Mouse (Mus musculus): Measurements from ENCODE around the gene Rrm2. TPM values are rescaled to one million over a fixed set of nuclear protein-coding genes. Genes with fewer than 3 reads are reported as not detected.
A peak's percentile ranks its signal among the peaks of the same experiment; 100 is the strongest.

The Rrm2 gene
- polyA plus RNA-seq, 1 experiment from 2014 or later, result 211 TPM

GRCm38 (mm10) chr12:24682563-24682962, 25.5 kb upstream of the Rrm2 start:
- ATAC-seq (replicated peaks; ENCODE audit: insufficient number of reproducible peaks, low FRiP score, low TSS enrichment), result no peak
- peaks cover 47% of the 10 kb centered on the region for H3K27me3 ChIP-seq (ENCODE audit: control insufficient read depth, insufficient read depth, low read length)
- no peaks in the 10 kb centered on the region for H3K36me3 ChIP-seq (ENCODE audit: control insufficient read depth, insufficient read depth, low read length)
- WGBS (ENCODE audit: insufficient replicate concordance), result 43% methylated on average over 8 of the region's 8 CpGs
- H3K4me2 ChIP-seq, result no peak overlapping the region
- no peaks in the 10 kb centered on the region for H3K9me3 ChIP-seq (replicated peaks; ENCODE audit: control insufficient read depth, low read length)
- H3K27ac ChIP-seq (ENCODE audit: low read depth, low read length), result no peak overlapping the region
- no peak overlapping the region for H3K4me3 ChIP-seq (ENCODE audit: low read depth, low read length)
- H3K9ac ChIP-seq (ENCODE audit: low read depth, low read length), result no peak overlapping the region; the same call in 1 of the 2 replicates
- peaks cover 8% of the 10 kb centered on the region; the same call in 1 of the 2 replicates for H3K4me1 ChIP-seq (ENCODE audit: control insufficient read depth, insufficient read depth, low read length)

DNA sequence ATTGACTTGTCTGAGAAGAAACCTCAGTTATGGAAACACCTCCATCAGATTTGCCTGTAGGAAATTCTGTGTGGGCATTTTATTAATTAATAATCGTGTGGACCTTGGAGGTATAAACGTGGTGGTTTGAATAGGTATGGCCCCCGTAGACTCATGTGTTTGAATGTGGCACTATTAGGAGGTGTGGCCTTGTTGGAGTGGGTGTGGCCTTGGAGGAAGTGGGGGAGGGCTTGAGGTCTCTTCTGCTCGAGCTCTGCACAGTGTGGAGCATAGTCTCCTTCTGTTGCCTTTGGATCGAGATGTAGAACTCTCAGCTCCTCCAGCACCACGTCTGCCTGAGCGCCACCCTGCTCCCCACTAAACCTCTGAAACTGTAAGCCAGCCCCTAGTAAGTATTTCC, 24.6 kb upstream of the Rrm2 start:
- Histone ChIP-seq H3K27me3 (ENCODE audit: control insufficient read depth, insufficient read depth, low read length) (peaks cover 47% of the 10 kb centered on the region), H3K27ac (ENCODE audit: low read depth, low read length) (no peak overlapping the region), H3K9me3 (replicated peaks; ENCODE audit: control insufficient read depth, low read length) (no peaks in the 10 kb centered on the region), H3K9ac (ENCODE audit: low read depth, low read length) (no peak overlapping the region), H3K36me3 (ENCODE audit: control insufficient read depth, insufficient read depth, low read length) (no peaks in the 10 kb centered on the region), H3K4me3 (ENCODE audit: low read depth, low read length) (no peak overlapping the region), H3K4me1 (ENCODE audit: control insufficient read depth, insufficient read depth, low read length) (peaks cover 8% of the 10 kb centered on the region; the same call in 1 of the 2 replicates), H3K4me2 (no peak overlapping the region)
- 63% methylated on average over 7 of the region's 7 CpGs for WGBS (ENCODE audit: insufficient replicate concordance)
- ATAC-seq (replicated peaks; ENCODE audit: insufficient number of reproducible peaks, low FRiP score, low TSS enrichment), result no peak

DNA sequence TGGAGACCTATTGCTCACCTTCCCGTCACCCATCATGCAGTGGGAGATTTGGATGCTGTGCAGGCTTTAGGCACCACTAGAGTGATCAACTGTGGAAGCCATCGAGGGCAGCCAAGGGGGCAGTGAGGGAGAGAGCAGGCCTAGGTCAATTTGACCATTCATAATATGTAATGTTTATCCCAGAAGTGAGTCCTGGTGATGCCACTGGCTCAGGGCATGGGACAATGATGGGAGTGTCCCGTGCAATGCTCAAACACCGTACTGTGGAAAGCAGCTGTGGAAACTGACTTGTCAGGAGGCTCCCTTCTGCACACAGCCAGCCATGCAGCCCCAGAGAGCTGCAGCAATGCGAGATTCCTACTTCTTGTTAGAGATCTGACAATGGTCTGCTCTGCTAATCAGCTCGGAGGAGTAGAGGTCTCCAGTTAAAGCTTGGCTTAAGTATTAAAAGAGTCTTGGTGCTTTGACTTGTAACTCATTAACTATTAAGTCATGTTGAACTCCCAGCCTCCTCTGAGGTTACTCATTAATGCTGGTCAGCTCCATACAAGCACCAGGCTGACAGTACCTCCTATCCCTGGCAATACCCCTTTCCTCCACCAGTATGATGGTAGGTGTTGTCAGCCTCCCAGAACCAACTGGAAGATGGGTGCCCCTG, 21.9 kb upstream of the Rrm2 start:
- Histone ChIP-seq H3K27me3 (ENCODE audit: control insufficient read depth, insufficient read depth, low read length) (peaks cover 23% of the 10 kb centered on the region), H3K4me1 (ENCODE audit: control insufficient read depth, insufficient read depth, low read length) (peaks cover 3% of the 10 kb centered on the region; the same call in 1 of the 2 replicates), H3K9ac (ENCODE audit: low read depth, low read length) (no peak overlapping the region), H3K9me3 (replicated peaks; ENCODE audit: control insufficient read depth, low read length) (no peaks in the 10 kb centered on the region), H3K36me3 (ENCODE audit: control insufficient read depth, insufficient read depth, low read length) (no peaks in the 10 kb centered on the region), H3K27ac (ENCODE audit: low read depth, low read length) (no peak overlapping the region), H3K4me3 (ENCODE audit: low read depth, low read length) (no peak overlapping the region), H3K4me2 (no peak overlapping the region)
- ATAC-seq (replicated peaks; ENCODE audit: insufficient number of reproducible peaks, low FRiP score, low TSS enrichment), result no peak
- 76% methylated on average over 6 of the region's 6 CpGs for WGBS (ENCODE audit: insufficient replicate concordance)

- no peak for ATAC-seq (replicated peaks; ENCODE audit: insufficient number of reproducible peaks, low FRiP score, low TSS enrichment)
- H3K4me3 ChIP-seq (ENCODE audit: low read depth, low read length), result no peak overlapping the region
- no peak overlapping the region for H3K4me2 ChIP-seq
- no peak overlapping the region for H3K27ac ChIP-seq (ENCODE audit: low read depth, low read length)
- H3K9me3 ChIP-seq (replicated peaks; ENCODE audit: control insufficient read depth, low read length), result no peaks in the 10 kb centered on the region
- peaks cover 16% of the 10 kb centered on the region for H3K27me3 ChIP-seq (ENCODE audit: control insufficient read depth, insufficient read depth, low read length)
- no peak overlapping the region for H3K9ac ChIP-seq (ENCODE audit: low read depth, low read length)
- peaks cover under 1% of the 10 kb centered on the region; the same call in 1 of the 2 replicates for H3K4me1 ChIP-seq (ENCODE audit: control insufficient read depth, insufficient read depth, low read length)
- WGBS (ENCODE audit: insufficient replicate concordance), result 63% methylated on average over 11 of the region's 11 CpGs
- no peaks in the 10 kb centered on the region for H3K36me3 ChIP-seq (ENCODE audit: control insufficient read depth, insufficient read depth, low read length)
These were observed 21.2 kb upstream of the Rrm2 start for GRCm38 (mm10) chr12:24686696-24687346.

- no peak overlapping the region for H3K9ac ChIP-seq (ENCODE audit: low read depth, low read length)
- ATAC-seq (replicated peaks; ENCODE audit: insufficient number of reproducible peaks, low FRiP score, low TSS enrichment), result no peak
These were observed 17.7 kb upstream of the Rrm2 start for GRCm38 (mm10) chr12:24690351-24690750.

DNA sequence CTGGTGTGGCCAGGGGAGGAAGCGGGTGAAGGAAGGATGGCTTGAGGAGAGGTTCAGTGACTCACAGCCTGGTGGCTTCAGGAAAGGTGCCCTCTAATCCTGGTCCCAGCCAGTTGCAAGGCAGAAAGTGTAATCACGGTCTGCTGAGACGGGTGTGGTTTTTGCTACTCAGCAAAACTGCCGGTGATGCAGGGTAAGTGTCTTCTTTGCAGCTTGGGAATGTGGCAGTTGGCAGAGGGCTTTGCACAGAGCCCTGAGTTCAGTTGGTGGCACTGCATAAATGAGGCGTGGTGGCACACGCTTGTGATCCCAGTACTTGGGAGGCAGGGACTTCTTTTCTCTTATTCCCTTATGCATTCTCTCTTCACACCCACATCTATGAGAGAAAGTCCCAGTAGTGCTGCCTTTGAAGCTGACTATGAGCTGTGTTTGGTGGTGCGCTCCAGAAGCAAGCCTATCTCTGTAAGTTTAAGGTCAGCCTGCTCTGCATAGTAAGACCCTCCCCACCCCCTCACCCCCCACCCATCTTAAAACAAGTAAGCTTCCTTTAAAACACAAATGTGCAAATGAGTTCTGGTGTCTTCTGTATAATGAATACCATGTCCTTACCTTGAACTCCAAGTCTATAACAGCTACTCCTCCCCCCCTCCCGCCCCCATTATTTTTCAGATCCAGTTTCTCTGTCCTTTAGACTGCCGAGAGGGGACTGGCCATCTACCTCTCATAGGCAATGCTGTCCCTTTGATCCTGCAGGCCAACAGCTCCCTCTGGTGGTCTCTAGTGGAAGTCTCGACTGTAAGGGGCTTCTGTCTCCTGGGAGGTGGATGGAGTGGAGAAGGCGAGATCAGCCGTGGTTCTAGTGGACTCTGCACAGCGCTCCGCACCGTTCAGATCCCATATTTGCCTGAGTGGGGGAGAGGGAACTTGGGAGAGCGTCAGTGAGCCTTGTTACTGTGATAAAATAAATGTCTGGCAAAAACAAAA, 11.2 kb upstream of the Rrm2 start:
- H3K9me3 ChIP-seq (replicated peaks; ENCODE audit: control insufficient read depth, low read length), result no peaks in the 10 kb centered on the region
- no peaks in the 10 kb centered on the region for H3K27me3 ChIP-seq (ENCODE audit: control insufficient read depth, insufficient read depth, low read length)
- H3K4me3 ChIP-seq (ENCODE audit: low read depth, low read length), result no peak overlapping the region
- no peaks in the 10 kb centered on the region for H3K4me1 ChIP-seq (ENCODE audit: control insufficient read depth, insufficient read depth, low read length)
- no peak overlapping the region for H3K4me2 ChIP-seq
- H3K27ac ChIP-seq (ENCODE audit: low read depth, low read length), result no peak overlapping the region
- WGBS (ENCODE audit: insufficient replicate concordance), result 36% methylated on average over 16 of the region's 16 CpGs
- ATAC-seq (replicated peaks; ENCODE audit: insufficient number of reproducible peaks, low FRiP score, low TSS enrichment), result peak; percentile 39; the same call in 1 of the 2 replicates
- no peak overlapping the region for H3K9ac ChIP-seq (ENCODE audit: low read depth, low read length)
- H3K36me3 ChIP-seq (ENCODE audit: control insufficient read depth, insufficient read depth, low read length), result no peaks in the 10 kb centered on the region

More at GRCm38 (mm10) chr12:24690351-24690750, 17.7 kb upstream of the Rrm2 start:
- no peaks in the 10 kb centered on the region for H3K36me3 ChIP-seq (ENCODE audit: control insufficient read depth, insufficient read depth, low read length)
- H3K4me2 ChIP-seq, result no peak overlapping the region
- no peaks in the 10 kb centered on the region for H3K9me3 ChIP-seq (replicated peaks; ENCODE audit: control insufficient read depth, low read length)
- H3K4me1 ChIP-seq (ENCODE audit: control insufficient read depth, insufficient read depth, low read length), result no peaks in the 10 kb centered on the region
- H3K27me3 ChIP-seq (ENCODE audit: control insufficient read depth, insufficient read depth, low read length), result peaks cover 4% of the 10 kb centered on the region; the same call in 1 of the 2 replicates
- no peak overlapping the region for H3K4me3 ChIP-seq (ENCODE audit: low read depth, low read length)
- no peak overlapping the region for H3K27ac ChIP-seq (ENCODE audit: low read depth, low read length)
- 79% methylated on average over 3 of the region's 3 CpGs for WGBS (ENCODE audit: insufficient replicate concordance)

DNA sequence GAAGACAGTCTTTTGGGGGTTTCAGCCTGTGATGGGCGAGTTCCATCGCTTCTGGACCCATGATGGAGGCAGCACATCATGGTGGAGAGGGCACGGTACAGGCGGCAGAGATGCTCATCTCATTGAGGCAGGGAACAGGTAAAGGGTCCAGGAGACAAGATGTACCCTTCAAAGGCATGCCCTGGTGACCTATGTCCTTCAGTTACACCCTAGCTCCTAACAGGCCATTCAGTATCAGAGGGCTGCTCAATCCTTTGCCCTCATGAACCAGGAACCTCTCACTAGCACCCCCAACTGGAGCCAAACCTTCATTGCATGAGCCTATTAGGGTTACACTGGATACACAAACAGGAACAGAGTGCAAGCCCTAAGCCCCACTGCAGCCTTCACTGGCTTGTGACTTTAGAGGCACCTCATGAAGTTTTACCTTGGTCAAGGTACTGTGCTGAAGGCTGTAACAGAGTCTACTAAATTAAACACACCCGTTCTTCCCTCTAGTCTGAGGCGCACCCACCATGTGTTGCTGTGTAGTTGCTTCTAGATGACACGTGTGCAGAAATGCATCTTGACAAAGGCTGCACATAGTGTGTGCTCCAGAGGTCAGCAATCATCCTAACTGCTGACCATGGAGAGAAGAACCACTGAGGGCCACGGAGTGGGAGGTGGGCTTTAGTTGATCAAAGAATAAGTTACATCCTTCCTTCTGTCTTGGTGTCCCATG, 10.4 kb upstream of the Rrm2 start:
- no peaks in the 10 kb centered on the region for H3K27me3 ChIP-seq (ENCODE audit: control insufficient read depth, insufficient read depth, low read length)
- peaks cover 3% of the 10 kb centered on the region for H3K4me1 ChIP-seq (ENCODE audit: control insufficient read depth, insufficient read depth, low read length)
- H3K9ac ChIP-seq (ENCODE audit: low read depth, low read length), result no peak overlapping the region
- no peaks in the 10 kb centered on the region for H3K9me3 ChIP-seq (replicated peaks; ENCODE audit: control insufficient read depth, low read length)
- no peak overlapping the region for H3K4me2 ChIP-seq
- H3K27ac ChIP-seq (ENCODE audit: low read depth, low read length), result no peak overlapping the region
- H3K4me3 ChIP-seq (ENCODE audit: low read depth, low read length), result no peak overlapping the region
- no peaks in the 10 kb centered on the region for H3K36me3 ChIP-seq (ENCODE audit: control insufficient read depth, insufficient read depth, low read length)
- ATAC-seq (replicated peaks; ENCODE audit: insufficient number of reproducible peaks, low FRiP score, low TSS enrichment), result 0 out of 2 replicates have a peak, but pooled peaks have one; percentile 18
- 59% methylated on average over 8 of the region's 8 CpGs for WGBS (ENCODE audit: insufficient replicate concordance)

- Histone ChIP-seq H3K27ac (ENCODE audit: low read depth, low read length) (no peak overlapping the region), H3K4me3 (ENCODE audit: low read depth, low read length) (no peak overlapping the region), H3K4me2 (no peak overlapping the region), H3K9me3 (replicated peaks; ENCODE audit: control insufficient read depth, low read length) (no peaks in the 10 kb centered on the region), H3K36me3 (ENCODE audit: control insufficient read depth, insufficient read depth, low read length) (no peaks in the 10 kb centered on the region), H3K27me3 (ENCODE audit: control insufficient read depth, insufficient read depth, low read length) (no peaks in the 10 kb centered on the region), H3K9ac (ENCODE audit: low read depth, low read length) (no peak overlapping the region), H3K4me1 (ENCODE audit: control insufficient read depth, insufficient read depth, low read length) (peaks cover 8% of the 10 kb centered on the region)
- no peak for ATAC-seq (replicated peaks; ENCODE audit: insufficient number of reproducible peaks, low FRiP score, low TSS enrichment)
- 60% methylated on average over 3 of the region's 3 CpGs for WGBS (ENCODE audit: insufficient replicate concordance)
These were observed 9.5 kb upstream of the Rrm2 start for GRCm38 (mm10) chr12:24698514-24698913.

All from heart, embryonic 11.5 days (tissue).